Mouse (Mus musculus): Measurements from ENCODE around the gene Xrcc4.
"Not testable (repeated sequence)": the region's sequence is repeated elsewhere in the genome, so short reads cannot be mapped to it uniquely, and the experiment has no call there.

The Xrcc4 gene

DNA sequence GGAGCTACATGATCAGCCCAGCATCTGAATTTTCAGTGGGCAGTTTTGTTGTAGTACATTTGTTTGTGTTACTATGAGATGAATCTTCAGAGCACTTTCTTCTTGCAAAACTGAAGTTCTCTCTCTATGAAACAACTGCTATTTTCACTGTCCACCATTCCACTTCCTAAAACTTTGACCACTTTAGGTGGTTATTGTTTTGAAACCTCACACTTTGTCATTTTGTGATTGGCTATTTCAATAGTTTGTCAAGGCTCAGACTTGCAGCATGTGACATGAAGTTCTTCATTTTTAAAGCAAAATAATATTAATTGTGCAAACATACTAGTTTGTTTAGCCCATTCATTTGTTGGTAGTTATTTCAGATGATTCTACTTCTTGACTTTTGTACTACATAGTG lies 280.4 kb downstream of the Xrcc4 start:
- DNase-seq: no peak

DNA sequence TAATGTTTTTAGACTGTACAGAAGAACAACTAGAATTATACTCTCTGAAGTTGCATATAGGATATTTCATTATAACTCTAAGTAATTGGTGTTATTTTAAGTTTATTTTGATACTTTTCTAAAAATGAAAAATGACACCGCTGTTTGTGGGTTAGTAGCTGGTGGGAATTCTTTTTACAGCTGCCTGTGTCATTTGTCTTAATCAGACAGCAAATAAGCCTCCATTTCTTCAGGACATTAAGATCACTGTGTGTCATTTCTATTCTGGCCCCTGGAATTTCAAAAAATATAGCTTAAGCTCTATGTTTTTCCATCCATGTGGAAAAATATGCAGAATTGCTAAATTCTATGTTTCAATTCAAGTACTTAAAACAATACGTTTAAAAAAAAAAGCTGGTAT lies 287.5 kb downstream of the Xrcc4 start:
- no peak for DNase-seq

DNA sequence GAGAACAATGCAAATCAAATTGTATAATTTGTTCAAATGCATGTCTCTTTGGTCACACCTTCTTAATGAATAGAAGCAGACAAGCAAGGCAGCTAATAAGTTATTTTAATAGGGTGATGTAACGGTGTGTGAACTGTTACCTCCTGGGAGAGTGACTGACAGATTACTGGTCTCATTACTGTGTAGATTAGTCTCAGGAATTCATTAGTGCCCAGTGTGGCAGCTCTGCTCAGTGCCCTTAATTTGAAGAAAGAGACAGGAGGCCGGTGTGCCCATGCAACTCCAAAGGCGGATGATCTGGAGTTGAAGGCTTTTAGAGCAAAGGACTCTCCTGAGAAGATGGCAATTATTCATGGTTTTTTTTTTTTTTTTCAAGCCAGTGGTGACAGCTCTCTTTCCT lies 291.7 kb downstream of the Xrcc4 start:
- no peak for DNase-seq

DNA sequence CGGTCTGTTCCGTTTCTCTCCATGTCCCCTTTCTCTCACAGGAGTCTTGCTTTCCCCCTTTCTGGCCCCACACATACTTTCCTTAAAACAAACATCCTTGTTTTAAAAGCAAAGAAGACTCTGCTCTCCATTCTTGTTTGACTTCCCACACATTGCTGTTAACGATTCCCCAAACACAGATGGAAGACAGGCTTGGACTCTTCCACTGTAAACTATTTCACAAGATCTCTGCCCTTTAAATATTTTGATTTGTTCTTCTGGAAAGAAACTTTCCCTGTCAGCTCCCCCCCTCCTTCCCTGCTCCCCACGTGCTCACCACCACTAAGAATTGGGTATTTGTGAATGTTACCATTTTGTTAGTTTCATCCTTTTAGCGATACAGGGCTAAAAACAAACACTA lies 297.9 kb downstream of the Xrcc4 start:
- DNase-seq: no peak

GRCm38 (mm10) chr13:89782886-89783285 lies 306.5 kb downstream of the Xrcc4 start:
- no peak for DNase-seq

DNA sequence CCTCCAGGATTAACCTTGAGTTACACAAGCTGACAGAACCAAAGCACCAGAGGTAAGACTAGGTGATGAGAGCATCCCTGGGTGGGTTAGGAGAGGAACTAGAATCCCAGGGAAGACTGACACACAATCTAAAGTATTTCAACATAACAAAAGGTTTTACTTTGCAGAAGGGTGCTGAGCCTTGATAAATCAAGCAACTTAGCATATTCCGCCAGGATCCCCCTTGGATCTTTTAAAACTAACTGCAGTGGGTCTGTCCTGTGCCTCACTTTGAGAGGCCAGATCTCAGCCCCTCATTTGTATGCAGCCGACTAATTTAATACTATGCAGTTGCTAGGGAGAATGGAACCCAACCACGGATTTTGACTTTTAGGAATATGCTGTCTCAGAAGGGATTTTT lies 309.1 kb downstream of the Xrcc4 start:
- no peak for DNase-seq

GRCm38 (mm10) chr13:89779208-89779911 lies 310.0 kb downstream of the Xrcc4 start:
- DNase-seq: peak; percentile 15

GRCm38 (mm10) chr13:89777764-89778163 lies 311.6 kb downstream of the Xrcc4 start:
- no peak for DNase-seq

- no peak for DNase-seq
Observed at GRCm38 (mm10) chr13:89777146-89777545, 312.3 kb downstream of the Xrcc4 start.

GRCm38 (mm10) chr13:89766551-89766950 lies 322.9 kb downstream of the Xrcc4 start:
- DNase-seq: no peak

- DNase-seq: no peak
Observed at GRCm38 (mm10) chr13:89765966-89766365, 323.4 kb downstream of the Xrcc4 start.

DNA sequence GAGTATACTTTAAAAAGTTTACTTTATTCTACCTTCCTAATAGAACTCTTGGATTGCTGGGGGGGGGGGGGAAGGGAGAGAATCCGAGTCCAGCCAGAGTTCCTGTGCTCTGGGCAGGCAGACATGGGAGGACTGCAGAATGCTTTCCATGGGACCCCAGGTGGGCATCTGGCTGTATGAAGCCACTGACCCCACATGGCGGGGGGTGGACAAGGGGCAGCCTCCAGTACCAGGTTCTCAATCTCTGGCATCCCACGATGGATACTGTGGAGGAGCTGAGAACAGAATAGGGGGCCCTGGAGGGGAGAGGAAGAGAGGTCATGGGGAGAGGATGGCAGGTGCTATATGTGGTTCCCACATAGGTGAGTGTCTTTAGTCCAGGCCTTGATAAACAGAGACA lies 327.1 kb downstream of the Xrcc4 start:
- DNase-seq: no peak

GRCm38 (mm10) chr13:89756347-89756746 lies 333.1 kb downstream of the Xrcc4 start:
- no peak for DNase-seq

DNA sequence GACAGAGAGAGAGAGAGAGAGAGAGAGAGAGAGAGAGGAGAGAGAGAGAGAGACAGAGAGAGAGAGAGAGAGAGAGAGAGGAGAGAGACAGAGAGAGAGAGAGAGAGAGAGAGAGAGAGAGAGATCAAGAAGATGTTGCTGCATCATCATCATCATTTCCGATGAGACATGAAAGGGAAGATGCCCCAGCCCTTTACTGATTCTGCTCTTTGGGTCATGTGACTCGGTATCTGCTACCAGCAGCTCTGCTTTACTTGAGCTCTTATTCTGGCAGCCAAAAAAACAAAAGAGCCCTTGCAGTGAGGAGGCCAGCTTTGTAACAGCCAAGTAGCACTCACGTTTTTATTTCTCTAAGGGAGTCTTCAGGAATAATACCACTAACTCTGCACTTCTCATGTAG lies 338.8 kb downstream of the Xrcc4 start:
- not testable (repeated sequence) for DNase-seq

DNA sequence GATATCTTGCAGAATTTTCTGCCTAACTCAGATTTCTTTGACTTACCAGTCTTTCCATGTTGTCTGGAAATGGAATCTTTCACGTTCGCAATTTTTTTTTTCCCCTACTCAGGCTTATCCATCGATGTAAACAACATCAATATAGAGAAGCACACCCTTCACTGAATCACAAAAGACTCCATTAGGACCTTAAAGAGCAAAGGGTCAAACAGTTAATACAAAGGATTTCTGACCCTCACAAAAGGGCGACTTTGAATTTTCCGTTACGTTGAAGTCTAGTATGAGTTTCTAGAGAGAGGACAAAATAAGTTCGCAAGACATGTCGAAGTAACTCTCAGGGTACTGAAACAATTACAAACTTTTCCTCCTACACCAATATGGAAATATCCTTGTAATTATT lies 346.2 kb downstream of the Xrcc4 start:
- DNase-seq: no peak

- no peak for DNase-seq
Observed at GRCm38 (mm10) chr13:89742686-89743200, 346.7 kb downstream of the Xrcc4 start.

DNA sequence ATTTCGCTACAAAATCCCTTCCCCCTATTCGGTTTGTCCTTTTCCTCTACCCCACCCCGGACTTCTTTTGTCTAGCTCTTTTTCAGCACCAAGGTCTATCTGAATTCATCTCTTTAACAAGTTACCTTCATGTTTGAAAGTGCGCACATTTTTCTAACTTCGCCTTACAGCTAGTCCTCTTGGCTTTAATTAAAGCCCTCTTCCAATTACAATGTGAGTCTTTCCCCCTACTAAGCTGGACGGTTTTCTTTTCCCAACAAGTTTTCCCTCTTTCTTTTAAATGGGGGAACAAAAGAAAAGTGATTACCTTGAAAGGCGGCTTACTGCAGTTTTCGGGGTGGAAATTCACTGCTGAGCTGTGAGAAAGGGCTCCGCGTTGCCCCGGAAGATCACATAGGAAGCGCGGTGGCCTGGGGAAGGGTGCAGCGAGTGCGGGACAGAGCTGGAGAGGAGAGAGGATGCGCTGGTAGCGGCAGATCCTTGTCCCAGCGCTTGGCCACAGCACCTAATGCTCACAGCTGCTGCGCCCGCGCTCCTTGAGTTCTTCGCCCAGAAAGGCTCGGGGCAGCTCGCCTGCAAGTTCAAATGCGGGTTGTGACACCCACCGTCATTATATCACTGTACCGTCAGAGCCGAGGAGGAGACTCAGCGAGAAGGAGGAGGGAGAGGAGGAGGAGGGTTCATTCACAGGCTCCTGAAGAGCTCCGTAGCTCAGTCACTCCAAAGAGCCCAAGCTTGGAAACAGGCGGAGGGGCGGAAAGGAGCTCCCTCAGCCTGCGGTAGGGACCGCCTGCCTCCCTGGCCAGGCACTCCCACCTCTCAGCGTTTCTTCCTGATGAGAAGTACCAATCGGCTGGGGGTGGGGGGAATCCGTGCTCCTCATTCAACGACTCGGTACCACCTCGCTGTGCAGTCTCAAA lies 347.4 kb downstream of the Xrcc4 start, which contains the start of gene Vcan:
TSS of gene Vcan (minus strand) at position 744 of the 920 bp plus-strand sequence.
- peak; percentile 10 for DNase-seq

GRCm38 (mm10) chr13:89741116-89741551 lies 348.3 kb downstream of the Xrcc4 start:
- peak; percentile 8 for DNase-seq

DNA sequence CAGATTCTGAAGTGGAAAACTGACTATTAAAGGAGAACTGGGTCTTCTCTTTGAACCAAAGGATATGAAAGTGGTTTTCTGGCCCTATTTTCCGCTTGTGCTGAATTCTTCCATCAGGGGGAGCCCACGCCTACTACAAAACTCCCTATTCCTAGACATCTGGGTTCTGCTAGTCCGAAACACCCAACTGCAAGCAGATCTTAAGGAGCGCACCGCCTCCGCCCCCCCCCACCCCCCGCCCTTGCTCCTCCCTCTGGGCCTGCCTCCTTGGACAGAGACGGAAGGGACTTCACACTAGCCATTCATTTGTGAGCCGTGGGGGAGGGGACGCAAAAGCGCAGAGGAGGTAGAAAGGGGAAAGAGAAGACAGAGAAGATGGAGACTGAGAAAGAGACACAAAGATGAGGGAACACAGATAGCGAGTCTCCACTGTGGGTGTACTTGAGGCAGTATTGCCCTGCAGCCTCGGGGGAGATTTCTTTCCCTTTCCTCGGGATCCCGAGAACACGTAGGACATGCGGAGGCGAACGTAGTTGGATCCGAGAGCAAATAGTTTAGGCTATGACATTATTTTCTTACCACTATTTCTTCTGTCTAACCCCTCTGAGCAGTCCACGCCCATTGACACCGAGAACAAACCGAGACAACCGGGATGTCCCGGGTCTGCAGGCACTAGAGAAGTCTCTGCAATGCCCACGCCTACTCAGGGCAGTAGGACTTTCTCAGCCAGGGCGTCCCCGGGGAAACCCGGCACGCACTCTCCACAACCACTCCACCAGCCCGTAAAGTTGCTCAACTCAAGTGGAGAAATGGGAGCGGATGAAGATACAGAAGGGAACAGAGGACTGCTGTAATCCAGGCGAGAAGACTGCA lies 348.9 kb downstream of the Xrcc4 start:
- peak; percentile 27 for DNase-seq

- no peak for DNase-seq
Observed at GRCm38 (mm10) chr13:89739696-89740242, 349.6 kb downstream of the Xrcc4 start.

DNA sequence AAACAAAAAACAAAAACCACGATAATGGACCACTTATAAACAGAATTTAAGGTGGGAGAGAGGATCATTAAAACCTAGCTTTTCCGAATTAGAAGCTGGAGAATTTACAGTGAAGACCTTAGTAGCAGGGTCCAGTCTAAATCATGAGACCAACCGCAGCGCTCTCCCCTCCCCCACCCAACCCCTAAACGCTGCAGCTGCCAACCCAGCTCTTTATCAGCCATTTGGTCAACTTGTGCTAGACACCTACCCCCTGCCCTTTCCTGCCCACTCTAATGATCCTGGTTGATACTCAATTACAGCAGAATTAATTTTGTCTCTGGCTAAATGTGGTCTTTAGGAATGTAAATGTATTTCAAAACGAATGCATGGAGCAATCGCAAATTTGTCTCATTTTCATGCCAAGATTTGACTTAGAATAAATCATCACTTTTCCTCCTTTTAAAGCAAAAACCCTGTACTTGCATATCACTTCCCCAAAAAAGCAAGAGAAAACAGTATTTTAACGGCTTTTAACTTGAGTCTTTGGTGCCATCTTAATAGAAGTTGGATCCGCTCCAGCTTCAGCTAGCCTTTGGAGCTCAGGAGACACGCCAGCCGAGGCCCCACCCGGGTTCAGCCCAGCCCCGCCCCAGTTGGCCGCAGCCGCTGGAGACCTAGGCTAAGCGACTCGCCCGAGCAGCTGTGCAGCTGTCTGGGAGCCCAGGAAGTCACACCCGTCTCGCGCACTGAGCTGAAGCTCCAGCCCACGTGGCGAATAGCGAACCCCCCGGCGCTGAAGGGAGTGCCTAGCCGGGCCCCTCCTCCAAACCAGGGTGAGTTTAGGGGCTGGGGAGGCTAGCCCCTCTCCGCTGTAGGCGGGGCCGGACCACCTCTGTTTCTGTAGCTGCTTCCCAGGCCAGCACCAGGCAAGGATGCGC lies 350.4 kb downstream of the Xrcc4 start:
- DNase-seq: peak; percentile 24

Measured in cerebellum, adult 9-11 months (tissue).